Mouse (Mus musculus): Measurements from ENCODE around the gene Zcchc14.

GRCm38 (mm10) chr8:121673917-121674316 lies 21.2 kb upstream of the Zcchc14 start:
- no peak for TF ChIP-seq FLI1 (IDR thresholded peaks at IDR 0.05; ENCODE audit: low read length)
- no peak for TF ChIP-seq GATA1 (IDR thresholded peaks at IDR 0.05; ENCODE audit: borderline replicate concordance, low read length)

All from megakaryocyte, embryonic 14.5 days (primary cell).